Mouse (Mus musculus): ENCODE measurements around the gene Ddb2. TPM values are rescaled to one million over a fixed set of nuclear protein-coding genes. Genes with fewer than 3 reads are reported as not detected.
"Not testable (repeated sequence)": the region's sequence is repeated elsewhere in the genome, so short reads cannot be mapped to it uniquely, and the experiment has no call there.

Ddb2 gene
- total and polyA plus RNA-seq, 2 experiments from 2014 or later = 4.7 to 6.0 TPM

DNA sequence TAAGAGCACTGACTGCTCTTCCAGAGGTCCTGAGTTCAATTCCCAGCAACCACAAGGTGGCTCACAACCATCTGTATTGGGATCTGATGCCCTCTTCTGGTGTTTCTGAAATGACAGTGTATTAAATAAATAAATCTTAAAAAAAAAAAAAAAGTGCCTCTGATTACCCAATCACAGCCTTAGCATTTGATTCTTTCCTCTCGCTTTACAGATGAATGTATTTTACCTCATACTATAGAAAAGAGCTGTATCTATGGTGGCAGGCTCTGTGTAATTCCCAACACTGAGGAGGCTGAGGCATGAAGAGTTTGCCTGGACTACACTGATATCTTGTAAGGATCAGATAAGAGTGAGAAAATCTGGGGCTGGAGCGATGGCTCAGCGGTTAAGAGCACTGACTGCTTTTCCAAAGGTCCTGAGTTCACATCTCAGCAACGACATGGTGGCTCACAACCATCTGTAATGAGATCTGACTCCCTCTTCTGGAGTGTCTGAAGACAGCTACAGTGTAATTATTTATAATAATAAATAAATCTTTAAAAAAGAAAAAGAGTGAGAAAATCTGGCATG lies 814 bp upstream of the Ddb2 start:
- 23% methylated on average over 4 of the region's 4 CpGs for WGBS
- H3K36me3 ChIP-seq (replicated peaks; ENCODE audit: control insufficient read depth, insufficient read depth, low read length); H3K9ac ChIP-seq (replicated peaks; ENCODE audit: low read depth, low read length); H3K4me1 ChIP-seq (ENCODE audit: control insufficient read depth, insufficient read depth); H3K27me3 ChIP-seq (ENCODE audit: control insufficient read depth, insufficient read depth, low read length); DNase-seq (ENCODE audit: low spot score); H3K9me3 ChIP-seq (replicated peaks; ENCODE audit: control insufficient read depth, low read length): not testable (repeated sequence)
- ATAC-seq (ENCODE audit: insufficient read depth, low read depth) = peak; percentile 32
- Histone ChIP-seq H3K4me3 (ENCODE audit: low read depth, low read length) (peak overlapping the region; percentile 53), H3K4me2 (ENCODE audit: low read depth, low read length) (peak overlapping the region; percentile 72), H3K27ac (ENCODE audit: low read depth) (peak overlapping the region; percentile 89)
- peak; percentile 14; the same call in 1 of the 2 replicates for TF ChIP-seq CTCF (IDR thresholded peaks at IDR 0.05; ENCODE audit: low read depth)

GRCm38 (mm10) chr2:91229735-91230134 lies 7.0 kb downstream of the Ddb2 start:
- ATAC-seq (ENCODE audit: insufficient read depth, low read depth) (no peak), DNase-seq (ENCODE audit: low spot score) (no peak)
- no peak overlapping the region for H3K9ac ChIP-seq (replicated peaks; ENCODE audit: low read depth, low read length)
- H3K4me3 ChIP-seq (ENCODE audit: low read depth, low read length) = no peak overlapping the region
- no peaks in the 10 kb centered on the region for H3K4me1 ChIP-seq (ENCODE audit: control insufficient read depth, insufficient read depth)
- H3K4me2 ChIP-seq (ENCODE audit: low read depth, low read length) = no peak overlapping the region
- H3K27me3 ChIP-seq (ENCODE audit: control insufficient read depth, insufficient read depth, low read length) = no peaks in the 10 kb centered on the region
- H3K27ac ChIP-seq (ENCODE audit: low read depth) = no peak overlapping the region
- no peaks in the 10 kb centered on the region for H3K9me3 ChIP-seq (replicated peaks; ENCODE audit: control insufficient read depth, low read length)
- H3K36me3 ChIP-seq (replicated peaks; ENCODE audit: control insufficient read depth, insufficient read depth, low read length) = 0 out of 2 replicates have a peak, but pooled peaks cover 5% of the 10 kb centered on the region
- TF ChIP-seq EP300 (IDR thresholded peaks at IDR 0.05; ENCODE audit: low read depth) (no peak), CTCF (IDR thresholded peaks at IDR 0.05; ENCODE audit: low read depth) (no peak)
- 72% methylated on average over 2 of the region's 2 CpGs for WGBS

- Histone ChIP-seq H3K27me3 (ENCODE audit: control insufficient read depth, insufficient read depth, low read length) (no peaks in the 10 kb centered on the region), H3K4me3 (ENCODE audit: low read depth, low read length) (no peak overlapping the region), H3K9ac (replicated peaks; ENCODE audit: low read depth, low read length) (no peak overlapping the region), H3K27ac (ENCODE audit: low read depth) (no peak overlapping the region), H3K4me2 (ENCODE audit: low read depth, low read length) (no peak overlapping the region), H3K9me3 (replicated peaks; ENCODE audit: control insufficient read depth, low read length) (no peaks in the 10 kb centered on the region), H3K4me1 (ENCODE audit: control insufficient read depth, insufficient read depth) (no peaks in the 10 kb centered on the region), H3K36me3 (replicated peaks; ENCODE audit: control insufficient read depth, insufficient read depth, low read length) (no peaks in the 10 kb centered on the region)
- TF ChIP-seq CTCF (IDR thresholded peaks at IDR 0.05; ENCODE audit: low read depth) (0 out of 2 replicates have a peak, but pooled peaks have one; percentile 12), EP300 (IDR thresholded peaks at IDR 0.05; ENCODE audit: low read depth) (no peak)
- 76% methylated on average over 2 of the region's 2 CpGs for WGBS
- DNase-seq (ENCODE audit: low spot score) = no peak
- no peak for ATAC-seq (ENCODE audit: insufficient read depth, low read depth)
These were observed 13.2 kb downstream of the Ddb2 start for GRCm38 (mm10) chr2:91223614-91224013.

- H3K27ac ChIP-seq (ENCODE audit: low read depth) = no peak overlapping the region
- no peak overlapping the region for H3K9ac ChIP-seq (replicated peaks; ENCODE audit: low read depth, low read length)
- no peaks in the 10 kb centered on the region for H3K4me1 ChIP-seq (ENCODE audit: control insufficient read depth, insufficient read depth)
- DNase-seq (ENCODE audit: low spot score) (no peak), ATAC-seq (ENCODE audit: insufficient read depth, low read depth) (no peak)
- H3K36me3 ChIP-seq (replicated peaks; ENCODE audit: control insufficient read depth, insufficient read depth, low read length) = 0 out of 2 replicates have a peak, but pooled peaks cover 3% of the 10 kb centered on the region
- no peak overlapping the region for H3K4me3 ChIP-seq (ENCODE audit: low read depth, low read length)
- no peaks in the 10 kb centered on the region for H3K27me3 ChIP-seq (ENCODE audit: control insufficient read depth, insufficient read depth, low read length)
- TF ChIP-seq EP300 (IDR thresholded peaks at IDR 0.05; ENCODE audit: low read depth) (no peak), CTCF (IDR thresholded peaks at IDR 0.05; ENCODE audit: low read depth) (no peak)
- H3K9me3 ChIP-seq (replicated peaks; ENCODE audit: control insufficient read depth, low read length) = no peaks in the 10 kb centered on the region
- whole genome bisulfite sequencing = 88% methylated on average over 3 of the region's 3 CpGs
- no peak overlapping the region for H3K4me2 ChIP-seq (ENCODE audit: low read depth, low read length)
These were observed 16.3 kb downstream of the Ddb2 start for GRCm38 (mm10) chr2:91220501-91220900.

DNA sequence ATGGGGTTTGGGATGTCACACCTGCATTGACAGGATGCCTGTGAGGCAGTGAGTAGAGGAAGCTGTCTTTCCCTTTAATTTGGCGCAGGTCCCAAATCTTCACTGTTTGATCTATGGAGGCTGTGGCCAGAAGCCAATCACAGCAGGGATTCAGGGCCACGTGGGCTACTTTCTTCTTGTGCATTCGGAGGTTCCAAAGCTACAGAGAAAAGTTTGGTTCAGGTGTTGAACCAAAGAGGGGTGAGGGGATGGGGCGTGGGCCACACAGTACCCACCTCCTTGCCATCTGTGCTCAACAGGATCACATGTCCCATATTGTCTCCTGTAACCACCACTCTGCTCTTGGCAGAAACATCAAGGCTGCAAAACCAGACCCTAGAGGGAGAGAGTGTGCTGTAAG lies 19.8 kb downstream of the Ddb2 start:
- Histone ChIP-seq H3K27me3 (ENCODE audit: control insufficient read depth, insufficient read depth, low read length) (no peaks in the 10 kb centered on the region), H3K4me3 (ENCODE audit: low read depth, low read length) (no peak overlapping the region), H3K9ac (replicated peaks; ENCODE audit: low read depth, low read length) (no peak overlapping the region), H3K27ac (ENCODE audit: low read depth) (no peak overlapping the region), H3K4me2 (ENCODE audit: low read depth, low read length) (no peak overlapping the region), H3K36me3 (replicated peaks; ENCODE audit: control insufficient read depth, insufficient read depth, low read length) (peaks cover 17% of the 10 kb centered on the region), H3K4me1 (ENCODE audit: control insufficient read depth, insufficient read depth) (no peaks in the 10 kb centered on the region), H3K9me3 (replicated peaks; ENCODE audit: control insufficient read depth, low read length) (no peaks in the 10 kb centered on the region)
- WGBS = 67% methylated on average over 4 of the region's 4 CpGs
- no peak for DNase-seq (ENCODE audit: low spot score)
- ATAC-seq (ENCODE audit: insufficient read depth, low read depth) = no peak
- no peak for TF ChIP-seq EP300 (IDR thresholded peaks at IDR 0.05; ENCODE audit: low read depth)
- TF ChIP-seq CTCF (IDR thresholded peaks at IDR 0.05; ENCODE audit: low read depth) = no peak

GRCm38 (mm10) chr2:91213311-91213710 lies 23.5 kb downstream of the Ddb2 start:
- Histone ChIP-seq H3K4me1 (ENCODE audit: control insufficient read depth, insufficient read depth) (no peaks in the 10 kb centered on the region), H3K36me3 (replicated peaks; ENCODE audit: control insufficient read depth, insufficient read depth, low read length) (peaks cover 52% of the 10 kb centered on the region), H3K27ac (ENCODE audit: low read depth) (no peak overlapping the region), H3K4me2 (ENCODE audit: low read depth, low read length) (no peak overlapping the region), H3K4me3 (ENCODE audit: low read depth, low read length) (no peak overlapping the region), H3K9ac (replicated peaks; ENCODE audit: low read depth, low read length) (no peak overlapping the region), H3K27me3 (ENCODE audit: control insufficient read depth, insufficient read depth, low read length) (no peaks in the 10 kb centered on the region), H3K9me3 (replicated peaks; ENCODE audit: control insufficient read depth, low read length) (no peaks in the 10 kb centered on the region)
- DNase-seq (ENCODE audit: low spot score) = no peak
- no peak for ATAC-seq (ENCODE audit: insufficient read depth, low read depth)
- TF ChIP-seq EP300 (IDR thresholded peaks at IDR 0.05; ENCODE audit: low read depth) (no peak), CTCF (IDR thresholded peaks at IDR 0.05; ENCODE audit: low read depth) (no peak)

All from heart, postnatal 0 days (tissue).